Mouse (Mus musculus): ENCODE measurements around the gene Sufu. TPM values are rescaled to one million over a fixed set of nuclear protein-coding genes. Genes with fewer than 3 reads are reported as not detected.

Sufu gene
- polyA plus RNA-seq, 1 experiment from 2014 or later = 21.4 TPM

DNA sequence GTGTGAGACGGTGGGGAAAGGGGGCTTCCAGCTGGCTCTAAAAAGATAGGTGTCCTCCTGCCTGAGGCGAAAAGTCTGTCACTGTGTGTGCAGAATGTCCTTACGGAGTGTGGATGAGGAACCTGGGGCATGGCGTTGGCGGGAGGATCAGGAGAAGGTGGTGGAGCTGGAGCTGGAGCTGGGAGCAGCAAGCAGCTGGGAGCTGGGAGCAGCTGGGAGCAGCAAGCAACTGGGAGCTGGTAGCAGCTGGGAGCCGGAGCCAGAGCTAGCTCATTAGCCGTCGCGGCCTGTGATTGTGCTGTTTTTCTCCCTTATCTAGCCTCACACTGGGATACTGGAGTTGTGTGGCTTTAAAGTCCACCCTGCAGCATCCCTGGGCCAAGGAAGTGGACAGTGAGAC, 19.6 kb downstream of the Sufu start:
- ATAC-seq = no peak
- H3K27ac ChIP-seq = no peak overlapping the region
- no peaks in the 10 kb centered on the region for H3K9me3 ChIP-seq
- no peaks in the 10 kb centered on the region for H3K36me3 ChIP-seq
- no peaks in the 10 kb centered on the region for H3K27me3 ChIP-seq (replicated peaks)
- H3K4me3 ChIP-seq (replicated peaks) = no peak overlapping the region
- WGBS = 78% methylated on average over 9 of the region's 9 CpGs
- H3K4me2 ChIP-seq (replicated peaks) = no peak overlapping the region
- 0 out of 2 replicates have a peak, but pooled peaks cover 3% of the 10 kb centered on the region for H3K4me1 ChIP-seq (replicated peaks)
- H3K9ac ChIP-seq = no peak overlapping the region

DNA sequence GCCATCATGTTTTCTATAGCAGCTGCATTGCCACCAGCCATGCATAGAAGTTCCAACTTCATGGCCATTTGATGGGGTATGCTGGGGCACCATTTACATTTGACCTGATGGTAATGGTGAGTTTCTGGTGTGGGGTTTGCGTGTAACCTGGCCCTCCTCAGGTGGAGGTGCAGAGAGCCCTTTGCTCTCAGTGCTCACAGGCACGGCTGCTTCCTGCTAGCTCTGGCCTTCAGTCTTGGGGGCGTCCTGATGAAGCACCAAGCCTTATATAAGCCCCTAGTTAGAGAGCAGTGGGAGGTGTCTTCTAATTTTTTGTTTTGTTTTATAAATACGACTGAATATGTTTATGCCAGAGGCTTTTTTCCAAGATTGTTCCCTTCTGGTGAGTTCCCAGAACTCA, 21.4 kb downstream of the Sufu start:
- Histone ChIP-seq H3K4me2 (replicated peaks) (no peak overlapping the region), H3K27ac (no peak overlapping the region), H3K4me1 (replicated peaks) (peaks cover 7% of the 10 kb centered on the region; the same call in 1 of the 2 replicates), H3K36me3 (no peaks in the 10 kb centered on the region), H3K9me3 (no peaks in the 10 kb centered on the region), H3K4me3 (replicated peaks) (no peak overlapping the region), H3K9ac (no peak overlapping the region), H3K27me3 (replicated peaks) (no peaks in the 10 kb centered on the region)
- 59% methylated on average over 4 of the region's 4 CpGs for WGBS
- ATAC-seq = no peak

DNA sequence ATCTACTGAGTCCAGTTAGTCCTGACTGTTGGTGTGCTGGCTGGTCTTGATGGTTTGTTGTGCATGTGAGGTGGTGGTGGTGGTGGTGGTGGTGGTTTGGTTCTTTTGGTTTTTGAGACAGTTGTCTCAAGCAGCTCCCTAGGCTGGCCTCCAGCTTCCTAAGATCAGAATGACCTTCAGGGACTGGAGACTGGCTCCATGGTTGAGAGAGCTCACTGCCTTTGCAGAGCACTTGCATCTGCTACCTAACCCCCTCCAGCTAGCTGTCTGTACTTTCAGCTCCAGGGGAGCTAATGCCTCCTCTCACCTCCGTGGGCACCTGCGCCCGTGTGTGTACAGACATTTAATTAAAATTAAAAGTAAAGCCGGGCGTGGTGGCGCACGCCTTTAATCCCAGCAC, 23.7 kb downstream of the Sufu start:
- WGBS = 92% methylated on average over 7 of the region's 7 CpGs
- Histone ChIP-seq H3K27ac (no peak overlapping the region), H3K27me3 (replicated peaks) (no peaks in the 10 kb centered on the region), H3K4me2 (replicated peaks) (no peak overlapping the region), H3K4me3 (replicated peaks) (no peak overlapping the region), H3K9me3 (no peaks in the 10 kb centered on the region), H3K36me3 (no peaks in the 10 kb centered on the region), H3K9ac (no peak overlapping the region), H3K4me1 (replicated peaks) (peaks cover 7% of the 10 kb centered on the region)
- ATAC-seq = no peak

DNA sequence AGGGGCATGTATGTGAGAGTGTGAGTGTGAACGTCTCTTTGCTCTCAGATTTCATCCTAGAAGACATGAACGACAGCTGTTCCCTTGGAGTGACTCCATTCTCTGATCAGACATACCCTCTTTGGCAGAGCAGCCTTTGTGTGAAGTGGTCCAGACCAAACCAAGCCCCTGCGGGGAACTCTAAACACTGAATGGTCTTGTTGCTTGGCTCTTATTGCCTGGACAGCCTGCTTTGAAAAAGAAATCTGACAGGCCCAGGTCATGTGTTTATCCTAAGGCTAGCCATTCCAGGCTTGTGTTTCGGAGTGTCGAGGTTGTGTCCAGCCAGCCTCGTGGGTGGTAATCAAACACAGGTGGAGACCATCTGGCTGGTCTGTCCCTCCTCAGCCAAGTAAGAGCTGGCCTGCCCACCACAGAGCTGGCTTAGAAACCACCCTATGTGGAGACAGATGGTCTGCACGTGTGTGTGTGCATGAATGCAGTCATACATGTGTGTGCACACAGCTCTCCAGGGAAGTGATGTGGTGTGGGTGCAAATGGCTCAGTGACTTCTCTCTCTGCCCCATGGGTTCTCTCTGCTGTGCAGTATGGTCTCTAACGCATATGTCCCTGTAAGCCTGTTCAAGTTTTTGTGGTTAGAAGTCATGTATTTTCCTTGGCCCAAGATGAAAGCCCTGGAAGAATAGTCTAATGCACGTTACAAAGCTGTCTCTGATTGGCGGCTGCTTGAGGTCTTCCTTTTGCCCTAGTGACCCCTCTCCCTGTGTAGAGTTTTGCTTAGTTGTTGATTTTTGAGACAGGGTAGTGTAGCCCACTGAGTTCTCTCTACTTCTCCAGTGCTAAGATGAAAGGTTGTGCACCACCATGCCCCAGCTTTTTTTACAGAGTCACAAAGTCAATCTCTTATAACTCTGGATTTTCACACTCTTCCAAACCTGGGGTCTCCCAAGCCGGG, 26.0 kb downstream of the Sufu start:
- 0 out of 2 replicates have a peak overlapping the region, but pooled peaks have one; percentile 37 for H3K27ac ChIP-seq
- no peaks in the 10 kb centered on the region for H3K36me3 ChIP-seq
- ATAC-seq = peak; percentile 47; the same call in 1 of the 2 replicates
- WGBS = 41% methylated on average over 11 of the region's 11 CpGs
- no peak overlapping the region for H3K4me3 ChIP-seq (replicated peaks)
- no peak overlapping the region for H3K4me2 ChIP-seq (replicated peaks)
- peaks cover 7% of the 10 kb centered on the region for H3K4me1 ChIP-seq (replicated peaks)
- no peaks in the 10 kb centered on the region for H3K27me3 ChIP-seq (replicated peaks)
- no peak overlapping the region for H3K9ac ChIP-seq
- H3K9me3 ChIP-seq = no peaks in the 10 kb centered on the region

DNA sequence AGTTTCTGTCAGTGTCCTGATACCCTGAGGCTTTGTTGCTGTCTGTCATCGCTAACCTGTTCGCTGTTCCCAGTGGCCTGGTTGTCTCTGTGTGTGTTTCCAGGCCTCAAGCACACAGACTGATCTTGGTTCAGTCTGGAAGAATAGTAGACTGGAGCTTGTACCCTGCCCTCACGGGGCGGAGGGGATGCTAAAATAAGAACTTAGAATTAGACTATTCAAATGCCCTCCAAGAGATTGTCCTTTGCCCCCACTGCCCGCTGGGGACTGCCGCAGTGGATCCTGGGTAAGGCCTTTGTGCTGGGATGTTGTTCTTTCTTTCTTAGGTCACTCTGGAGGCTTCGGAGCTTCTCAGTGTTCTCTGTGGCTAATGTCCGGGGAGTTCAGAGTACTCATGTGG, 28.6 kb downstream of the Sufu start:
- no peaks in the 10 kb centered on the region for H3K27me3 ChIP-seq (replicated peaks)
- 90% methylated on average over 8 of the region's 8 CpGs for WGBS
- H3K9ac ChIP-seq = no peak overlapping the region
- no peak for ATAC-seq
- no peak overlapping the region for H3K4me3 ChIP-seq (replicated peaks)
- no peaks in the 10 kb centered on the region; the same call in 1 of the 2 replicates for H3K36me3 ChIP-seq
- H3K27ac ChIP-seq = no peak overlapping the region
- no peak overlapping the region for H3K4me2 ChIP-seq (replicated peaks)
- no peaks in the 10 kb centered on the region for H3K9me3 ChIP-seq
- peaks cover 7% of the 10 kb centered on the region for H3K4me1 ChIP-seq (replicated peaks)

DNA sequence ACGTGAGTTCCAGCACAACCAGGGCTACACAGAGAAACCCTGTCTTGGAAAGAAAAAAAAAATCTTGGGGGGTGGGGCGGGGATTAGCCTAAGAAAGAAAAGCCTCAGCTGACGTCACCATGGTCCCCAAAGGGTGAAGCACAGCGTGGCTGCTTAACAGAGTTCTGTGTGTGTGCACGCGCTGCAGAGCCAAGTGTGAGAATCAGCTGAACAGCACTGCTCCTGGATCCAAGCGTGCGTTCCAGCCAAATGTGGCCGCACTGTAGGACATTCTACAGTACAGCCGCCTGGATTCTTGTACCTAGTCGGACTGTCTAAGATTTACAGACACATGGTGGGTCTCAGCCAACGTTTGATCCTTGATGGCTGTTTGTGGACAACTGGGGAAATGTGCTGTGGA, 29.8 kb downstream of the Sufu start:
- Histone ChIP-seq H3K4me2 (replicated peaks) (no peak overlapping the region), H3K9me3 (no peaks in the 10 kb centered on the region), H3K4me3 (replicated peaks) (no peak overlapping the region), H3K27me3 (replicated peaks) (no peaks in the 10 kb centered on the region), H3K4me1 (replicated peaks) (peaks cover 6% of the 10 kb centered on the region), H3K9ac (no peak overlapping the region), H3K27ac (no peak overlapping the region), H3K36me3 (no peaks in the 10 kb centered on the region; the same call in 1 of the 2 replicates)
- WGBS = 87% methylated on average over 12 of the region's 12 CpGs
- ATAC-seq = no peak

DNA sequence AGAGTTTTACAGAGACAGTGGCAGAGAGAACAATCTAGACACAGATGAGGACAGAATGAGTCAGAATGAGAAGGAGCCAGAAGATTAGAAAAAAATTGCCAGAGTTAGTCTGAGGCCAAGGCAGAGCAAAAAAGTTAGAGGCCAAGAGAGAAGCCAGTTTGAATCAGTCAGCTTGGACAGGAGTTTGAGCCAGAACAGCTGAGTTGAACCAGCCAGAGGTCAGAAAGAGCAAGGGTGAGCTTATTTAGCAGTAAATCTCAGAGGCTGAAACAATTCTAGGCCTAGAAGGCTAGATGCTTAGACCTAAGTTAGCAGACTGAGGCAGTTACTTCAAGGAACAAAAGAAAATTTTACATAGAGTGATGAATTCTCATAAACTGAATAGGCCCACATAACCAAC, 32.6 kb downstream of the Sufu start:
- Histone ChIP-seq H3K9me3 (no peaks in the 10 kb centered on the region), H3K4me1 (replicated peaks) (no peaks in the 10 kb centered on the region), H3K4me2 (replicated peaks) (no peak overlapping the region), H3K36me3 (no peaks in the 10 kb centered on the region; the same call in 1 of the 2 replicates), H3K27ac (no peak overlapping the region), H3K27me3 (replicated peaks) (no peaks in the 10 kb centered on the region), H3K4me3 (replicated peaks) (no peak overlapping the region), H3K9ac (no peak overlapping the region)
- ATAC-seq = no peak

DNA sequence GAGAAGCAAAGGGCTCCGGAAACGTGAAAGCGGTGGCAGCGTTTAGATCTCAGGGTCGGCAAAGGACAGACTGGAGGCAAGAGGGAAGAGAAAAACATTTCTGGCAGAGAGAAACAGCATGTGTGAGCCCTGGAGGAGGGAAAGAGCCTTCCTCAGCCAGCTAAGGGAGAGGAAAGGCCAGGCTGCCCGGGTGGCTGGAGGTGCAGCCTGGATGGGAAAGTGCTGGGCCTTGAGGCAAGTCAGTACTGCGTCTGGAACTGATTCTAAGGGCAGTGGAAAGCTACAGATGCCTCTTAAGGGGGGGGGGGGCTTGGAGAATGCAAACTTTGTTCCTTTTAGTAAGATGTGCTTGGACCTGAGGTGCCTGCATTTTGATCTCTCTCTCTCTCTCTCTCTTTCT, 37.0 kb downstream of the Sufu start:
- Histone ChIP-seq H3K4me3 (replicated peaks) (no peak overlapping the region), H3K36me3 (no peaks in the 10 kb centered on the region), H3K4me1 (replicated peaks) (no peaks in the 10 kb centered on the region), H3K9me3 (no peaks in the 10 kb centered on the region), H3K9ac (no peak overlapping the region), H3K4me2 (replicated peaks) (no peak overlapping the region), H3K27ac (no peak overlapping the region), H3K27me3 (replicated peaks) (no peaks in the 10 kb centered on the region)
- no peak for ATAC-seq
- WGBS = 62% methylated on average over 7 of the region's 7 CpGs

DNA sequence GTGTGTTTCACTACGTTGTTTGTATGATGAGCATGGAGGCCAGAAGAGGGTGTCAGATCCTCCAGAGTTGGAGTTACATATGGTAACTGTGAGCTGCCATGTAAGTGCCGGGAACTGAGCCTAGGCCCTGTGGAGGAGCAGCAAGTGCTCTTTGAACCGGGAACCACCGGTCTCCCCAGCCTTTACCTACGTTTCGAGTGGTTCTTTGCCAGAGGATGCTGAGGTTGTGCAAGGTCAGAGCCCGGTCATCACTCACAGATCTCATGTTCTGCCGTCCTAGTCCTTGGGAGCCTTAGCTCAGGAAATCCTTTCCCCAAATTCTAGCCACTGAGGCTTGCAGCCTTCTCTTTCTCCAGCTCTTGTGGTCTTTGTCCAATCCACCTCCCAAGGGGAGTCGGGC, 37.5 kb downstream of the Sufu start:
- Histone ChIP-seq H3K9ac (no peak overlapping the region), H3K9me3 (no peaks in the 10 kb centered on the region), H3K27ac (no peak overlapping the region), H3K4me3 (replicated peaks) (no peak overlapping the region), H3K36me3 (no peaks in the 10 kb centered on the region), H3K4me2 (replicated peaks) (no peak overlapping the region), H3K4me1 (replicated peaks) (no peaks in the 10 kb centered on the region), H3K27me3 (replicated peaks) (no peaks in the 10 kb centered on the region)
- 68% methylated on average over 9 of the region's 9 CpGs for WGBS
- ATAC-seq = no peak

DNA sequence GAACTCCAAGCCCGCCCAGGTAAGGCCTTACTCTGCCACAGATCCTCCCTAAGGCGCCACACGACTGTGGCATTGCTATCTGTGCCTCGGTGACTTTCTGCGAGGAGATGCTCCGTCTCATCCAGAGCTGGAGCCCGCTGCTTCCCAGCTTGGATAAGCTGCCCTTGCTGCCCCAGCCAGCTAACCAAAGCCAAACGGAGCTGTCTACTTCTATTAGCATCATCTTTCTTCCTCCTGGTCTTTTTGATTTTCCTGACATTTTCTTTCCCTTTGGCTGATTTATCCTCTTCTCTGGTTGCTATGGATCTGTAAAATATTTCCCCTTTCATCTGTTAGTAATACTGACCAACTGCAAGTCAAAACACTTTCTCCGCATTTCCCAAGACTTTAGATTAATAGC, 37.9 kb downstream of the Sufu start:
- Histone ChIP-seq H3K27ac (no peak overlapping the region), H3K9ac (no peak overlapping the region), H3K36me3 (no peaks in the 10 kb centered on the region), H3K4me3 (replicated peaks) (no peak overlapping the region), H3K4me1 (replicated peaks) (no peaks in the 10 kb centered on the region), H3K9me3 (no peaks in the 10 kb centered on the region), H3K4me2 (replicated peaks) (no peak overlapping the region), H3K27me3 (replicated peaks) (no peaks in the 10 kb centered on the region)
- 68% methylated on average over 9 of the region's 9 CpGs for WGBS
- no peak for ATAC-seq

DNA sequence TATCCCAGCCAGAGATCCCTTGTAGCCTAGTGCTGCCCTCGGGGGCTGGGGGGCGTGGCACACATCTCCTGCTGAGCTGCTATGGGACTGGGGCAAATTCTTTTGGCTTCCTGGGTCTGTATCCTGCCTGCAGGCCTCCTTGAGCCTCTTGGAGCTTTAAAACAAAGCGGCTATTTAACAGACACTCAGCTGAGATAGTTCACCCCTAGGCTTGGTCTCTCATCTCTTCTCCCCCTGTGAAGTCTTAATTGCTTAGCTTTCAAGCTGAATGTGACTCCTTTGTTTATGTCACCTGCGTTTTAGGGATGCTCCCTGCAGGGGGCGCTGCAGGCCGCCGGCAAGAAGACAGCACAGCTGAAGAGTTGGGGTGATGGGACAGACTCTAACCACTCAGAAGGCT, 38.8 kb downstream of the Sufu start:
- no peak overlapping the region for H3K4me3 ChIP-seq (replicated peaks)
- no peaks in the 10 kb centered on the region for H3K4me1 ChIP-seq (replicated peaks)
- H3K27ac ChIP-seq = no peak overlapping the region
- 16% methylated on average over 7 of the region's 7 CpGs for WGBS
- no peaks in the 10 kb centered on the region for H3K9me3 ChIP-seq
- H3K27me3 ChIP-seq (replicated peaks) = no peaks in the 10 kb centered on the region
- ATAC-seq = no peak
- no peak overlapping the region for H3K4me2 ChIP-seq (replicated peaks)
- H3K36me3 ChIP-seq = no peaks in the 10 kb centered on the region
- H3K9ac ChIP-seq = no peak overlapping the region

DNA sequence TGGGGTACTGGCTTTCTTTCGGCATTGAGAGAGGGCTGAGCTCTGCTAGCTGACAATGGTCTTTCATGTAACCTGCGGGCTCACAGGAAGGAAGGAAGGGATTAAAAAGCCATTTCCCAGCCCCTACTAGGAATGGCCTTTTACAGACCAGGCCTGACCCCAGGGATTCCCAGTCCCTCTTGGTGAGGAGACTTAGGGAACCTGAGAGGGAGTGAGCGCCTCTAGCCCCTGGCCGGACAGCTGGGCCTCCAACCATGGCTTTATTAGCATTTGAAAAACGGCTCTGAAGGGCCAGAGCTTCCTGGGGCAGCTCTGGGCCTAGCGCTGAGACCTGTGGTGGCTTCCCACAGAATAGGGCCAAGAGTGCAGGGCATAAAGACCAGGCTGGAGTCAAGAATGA, 46.8 kb downstream of the Sufu start:
- 44% methylated on average over 6 of the region's 6 CpGs for WGBS
- Histone ChIP-seq H3K36me3 (0 out of 2 replicates have a peak, but pooled peaks cover 2% of the 10 kb centered on the region), H3K4me1 (replicated peaks) (peaks cover 12% of the 10 kb centered on the region), H3K4me2 (replicated peaks) (no peak overlapping the region), H3K27ac (no peak overlapping the region), H3K27me3 (replicated peaks) (no peaks in the 10 kb centered on the region), H3K9ac (peak overlapping the region; percentile 5; the same call in 1 of the 2 replicates), H3K4me3 (replicated peaks) (no peak overlapping the region), H3K9me3 (no peaks in the 10 kb centered on the region)
- no peak for ATAC-seq

DNA sequence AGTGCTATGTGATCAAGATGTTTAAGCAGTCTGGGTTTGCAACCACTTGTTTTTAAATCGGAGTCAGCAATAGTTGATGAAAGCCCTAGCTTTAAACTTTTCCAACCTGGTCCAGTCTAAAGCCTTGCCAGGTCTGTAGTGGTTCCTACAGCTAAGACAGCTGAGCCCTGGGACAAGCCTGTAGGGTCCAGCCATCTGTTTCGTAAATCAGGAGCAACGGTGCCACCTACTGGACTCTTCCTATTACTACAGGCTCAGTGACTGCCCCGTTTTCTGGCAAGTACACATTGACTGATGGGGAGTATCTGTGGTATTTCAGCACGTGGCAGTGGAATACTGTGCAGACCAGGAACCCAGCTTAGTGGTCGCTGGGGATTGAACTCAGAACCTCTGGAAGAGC, 47.5 kb downstream of the Sufu start:
- ATAC-seq = peak; percentile 67
- peaks cover 12% of the 10 kb centered on the region for H3K4me1 ChIP-seq (replicated peaks)
- no peak overlapping the region for H3K27ac ChIP-seq

More for the DNA sequence above, 47.5 kb downstream of the Sufu start:
- Histone ChIP-seq H3K36me3 (0 out of 2 replicates have a peak, but pooled peaks cover 2% of the 10 kb centered on the region), H3K9me3 (no peaks in the 10 kb centered on the region), H3K9ac (no peak overlapping the region), H3K27me3 (replicated peaks) (no peaks in the 10 kb centered on the region), H3K4me3 (replicated peaks) (no peak overlapping the region), H3K4me2 (replicated peaks) (no peak overlapping the region)
- 13% methylated on average over 6 of the region's 6 CpGs for WGBS

Measured in intestine, embryonic 15.5 days (tissue).